Mouse (Mus musculus) ES-Bruce4 (cell line): Measurements from ENCODE around the gene Ypel1.

Source experiments
- CTCF ChIP-seq: IDR thresholded peaks from one replicate; pipeline ENCODE4 v1.8.1; 2011; ENCODE audit warnings: low read depth, low read length
- EP300 ChIP-seq: IDR thresholded peaks from 2 replicates; pipeline ENCODE4 v1.6.1; 2011; ENCODE audit warnings: low read depth, low read length; ENCODE audit not compliant: insufficient read depth
- POLR2A ChIP-seq: IDR thresholded peaks from one replicate; pipeline ENCODE4 v1.8.1; 2011; ENCODE audit warnings: low read length; ENCODE audit not compliant: insufficient read depth

- no peak for TF ChIP-seq CTCF
- TF ChIP-seq POLR2A, result no peak
- TF ChIP-seq EP300, result no peak
These were observed 28.8 kb upstream of the Ypel1 start for GRCm38 (mm10) chr16:17040716-17041115.
